Mouse (Mus musculus): ENCODE measurements around the gene Gm11011. TPM values are rescaled to one million over a fixed set of nuclear protein-coding genes. Genes with fewer than 3 reads are reported as not detected.

Gene Gm11011
- polyA plus RNA-seq, 1 experiment from 2014 or later, result not detected

DNA sequence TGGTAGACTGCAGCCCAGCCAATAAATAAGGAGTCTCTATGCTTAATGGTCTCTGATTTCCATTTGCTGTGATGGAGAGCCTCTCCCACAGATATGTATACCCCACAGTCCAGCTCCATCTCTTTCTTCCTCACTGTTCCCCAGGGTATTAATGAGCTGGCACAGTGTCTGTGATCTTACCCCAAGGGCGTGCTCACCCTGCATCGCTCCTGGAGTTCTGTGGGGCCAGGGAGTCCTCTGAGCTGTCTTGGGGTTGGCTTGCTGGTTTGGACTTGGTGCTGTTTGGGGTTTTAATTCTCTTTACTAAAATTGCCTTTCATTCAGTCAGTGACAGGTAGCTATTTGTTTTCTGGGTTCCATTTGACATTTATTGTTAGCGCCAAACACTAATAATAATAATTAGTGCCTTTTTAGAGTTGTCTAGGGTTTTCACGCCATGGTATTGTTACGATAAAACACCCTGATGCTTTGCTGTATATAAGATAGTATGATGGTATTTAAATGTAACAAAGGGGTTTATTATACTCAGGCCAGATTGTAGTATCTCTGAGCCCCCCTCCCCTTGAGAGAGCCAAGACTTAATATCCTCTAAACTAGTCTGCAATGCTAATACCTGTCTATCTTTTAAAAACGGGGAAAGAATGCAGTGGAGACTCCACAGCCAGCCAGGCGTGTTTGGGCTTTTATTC, 9.9 kb downstream of the Gm11011 start:
- H3K4me2 ChIP-seq (ENCODE audit: low read depth, low read length), result no peak overlapping the region
- 64% methylated on average over 7 of the region's 7 CpGs for WGBS
- no peak overlapping the region for H3K4me3 ChIP-seq (ENCODE audit: low read depth, low read length)
- H3K9me3 ChIP-seq (ENCODE audit: control insufficient read depth, low read length), result no peaks in the 10 kb centered on the region
- no peaks in the 10 kb centered on the region for H3K36me3 ChIP-seq (ENCODE audit: control insufficient read depth, insufficient read depth, low read length)
- ATAC-seq (ENCODE audit: low read depth), result no peak
- H3K27me3 ChIP-seq (ENCODE audit: control insufficient read depth, insufficient read depth, low read length), result no peaks in the 10 kb centered on the region
- no peak overlapping the region for H3K9ac ChIP-seq (replicated peaks; ENCODE audit: low read depth, low read length)
- no peak overlapping the region for H3K27ac ChIP-seq (ENCODE audit: low read depth, low read length)
- no peaks in the 10 kb centered on the region for H3K4me1 ChIP-seq (ENCODE audit: control insufficient read depth, insufficient read depth, low read length)

DNA sequence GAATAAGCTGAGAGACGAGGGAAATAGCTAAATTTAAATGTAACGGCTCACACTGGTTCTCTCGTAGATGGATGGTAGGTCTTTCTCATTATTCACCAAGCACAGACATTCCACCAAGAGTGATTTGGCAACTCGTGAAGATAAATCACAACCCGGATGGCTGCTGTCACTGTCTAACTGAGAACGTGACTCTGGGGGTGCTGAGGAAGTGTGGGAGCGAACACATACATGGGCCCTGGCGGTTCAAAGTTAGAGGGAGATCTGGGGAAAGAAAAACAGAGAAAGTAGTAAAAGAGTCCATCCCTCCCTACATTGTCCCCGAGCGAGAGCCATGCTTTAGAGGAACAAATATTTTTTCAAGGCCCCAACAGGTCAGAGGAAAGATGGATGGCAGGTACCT, 17.5 kb downstream of the Gm11011 start:
- Histone ChIP-seq H3K27ac (ENCODE audit: low read depth, low read length) (no peak overlapping the region), H3K4me2 (ENCODE audit: low read depth, low read length) (no peak overlapping the region), H3K9me3 (ENCODE audit: control insufficient read depth, low read length) (no peaks in the 10 kb centered on the region), H3K36me3 (ENCODE audit: control insufficient read depth, insufficient read depth, low read length) (no peaks in the 10 kb centered on the region), H3K4me3 (ENCODE audit: low read depth, low read length) (no peak overlapping the region), H3K9ac (replicated peaks; ENCODE audit: low read depth, low read length) (no peak overlapping the region), H3K27me3 (ENCODE audit: control insufficient read depth, insufficient read depth, low read length) (no peaks in the 10 kb centered on the region), H3K4me1 (ENCODE audit: control insufficient read depth, insufficient read depth, low read length) (no peaks in the 10 kb centered on the region)
- no peak for ATAC-seq (ENCODE audit: low read depth)
- WGBS, result 76% methylated on average over 10 of the region's 10 CpGs

DNA sequence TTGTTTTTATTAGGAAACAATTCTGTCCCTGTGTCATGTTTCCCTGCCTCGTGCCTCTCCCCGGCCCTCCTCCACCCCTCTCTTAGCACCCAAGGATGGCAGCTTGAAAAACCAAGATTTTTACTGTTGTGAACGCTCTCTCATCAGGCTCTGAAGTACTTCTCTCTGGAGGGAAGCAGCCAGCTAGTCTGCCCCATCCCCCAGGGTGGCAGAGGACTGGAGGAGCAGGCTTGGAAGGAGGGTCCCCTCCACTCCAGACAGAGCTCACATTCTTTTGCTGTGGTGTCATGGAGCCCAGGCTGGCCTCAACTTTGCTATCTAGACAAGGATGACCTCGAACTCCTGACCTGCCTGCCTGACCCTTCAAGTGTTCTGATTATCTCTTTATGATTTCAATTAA, 21.4 kb downstream of the Gm11011 start:
- no peaks in the 10 kb centered on the region for H3K27me3 ChIP-seq (ENCODE audit: control insufficient read depth, insufficient read depth, low read length)
- ATAC-seq (ENCODE audit: low read depth), result no peak
- 75% methylated on average over 4 of the region's 4 CpGs for WGBS
- no peaks in the 10 kb centered on the region for H3K9me3 ChIP-seq (ENCODE audit: control insufficient read depth, low read length)
- H3K4me3 ChIP-seq (ENCODE audit: low read depth, low read length), result no peak overlapping the region
- H3K36me3 ChIP-seq (ENCODE audit: control insufficient read depth, insufficient read depth, low read length), result no peaks in the 10 kb centered on the region
- H3K4me2 ChIP-seq (ENCODE audit: low read depth, low read length), result no peak overlapping the region
- H3K27ac ChIP-seq (ENCODE audit: low read depth, low read length), result no peak overlapping the region
- no peaks in the 10 kb centered on the region for H3K4me1 ChIP-seq (ENCODE audit: control insufficient read depth, insufficient read depth, low read length)
- H3K9ac ChIP-seq (replicated peaks; ENCODE audit: low read depth, low read length), result no peak overlapping the region

DNA sequence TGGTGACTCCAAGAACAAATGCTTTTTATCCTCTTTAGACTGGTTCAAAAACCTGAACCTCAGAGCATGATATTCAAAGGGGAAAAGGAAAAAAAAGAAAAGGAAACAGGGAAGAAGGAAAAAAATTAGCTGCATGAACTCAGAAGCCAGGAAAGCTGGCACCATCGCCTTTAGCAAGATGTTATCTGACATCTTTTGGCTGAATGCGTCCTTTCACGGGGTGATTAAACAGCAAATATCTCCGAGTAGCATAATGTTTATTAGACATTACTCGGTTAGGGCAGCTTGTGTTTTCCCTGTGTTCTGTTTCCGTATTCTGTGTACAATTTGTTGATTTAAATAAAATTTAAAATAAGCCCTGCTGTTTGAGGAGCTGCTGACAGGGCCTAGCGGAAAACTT, 21.8 kb downstream of the Gm11011 start:
- WGBS, result 83% methylated on average over 7 of the region's 7 CpGs
- ATAC-seq (ENCODE audit: low read depth), result no peak
- no peak overlapping the region for H3K4me3 ChIP-seq (ENCODE audit: low read depth, low read length)

DNA sequence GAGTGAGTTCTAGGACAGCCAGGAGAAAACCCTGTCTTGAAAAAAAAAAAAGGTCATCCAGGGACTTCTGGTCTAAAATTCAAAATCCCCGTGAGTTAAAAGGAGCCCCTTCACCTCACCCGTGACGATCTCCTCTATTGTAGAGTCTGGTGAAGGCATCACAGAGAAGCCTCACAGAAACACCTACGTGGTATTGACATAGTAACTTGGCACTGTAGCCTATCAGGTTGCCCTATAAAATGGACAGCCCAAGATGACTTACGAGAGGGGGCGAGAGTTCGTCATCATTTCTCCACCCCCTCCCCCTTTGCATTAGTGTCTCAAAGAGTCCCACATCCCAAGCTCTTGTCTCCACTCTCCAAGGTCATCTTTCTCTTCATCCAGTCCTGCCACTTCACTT, 41.9 kb downstream of the Gm11011 start:
- Histone ChIP-seq H3K27me3 (ENCODE audit: control insufficient read depth, insufficient read depth, low read length) (no peaks in the 10 kb centered on the region), H3K4me2 (ENCODE audit: low read depth, low read length) (no peak overlapping the region), H3K4me1 (ENCODE audit: control insufficient read depth, insufficient read depth, low read length) (0 out of 2 replicates have a peak, but pooled peaks cover 3% of the 10 kb centered on the region), H3K9ac (replicated peaks; ENCODE audit: low read depth, low read length) (no peak overlapping the region), H3K4me3 (ENCODE audit: low read depth, low read length) (no peak overlapping the region), H3K27ac (ENCODE audit: low read depth, low read length) (no peak overlapping the region), H3K9me3 (ENCODE audit: control insufficient read depth, low read length) (no peaks in the 10 kb centered on the region), H3K36me3 (ENCODE audit: control insufficient read depth, insufficient read depth, low read length) (no peaks in the 10 kb centered on the region)
- no peak for ATAC-seq (ENCODE audit: low read depth)
- 88% methylated on average over 7 of the region's 7 CpGs for WGBS

More for the DNA sequence above, 21.8 kb downstream of the Gm11011 start:
- H3K4me2 ChIP-seq (ENCODE audit: low read depth, low read length), result no peak overlapping the region
- H3K9me3 ChIP-seq (ENCODE audit: control insufficient read depth, low read length), result no peaks in the 10 kb centered on the region
- H3K9ac ChIP-seq (replicated peaks; ENCODE audit: low read depth, low read length), result no peak overlapping the region
- H3K27me3 ChIP-seq (ENCODE audit: control insufficient read depth, insufficient read depth, low read length), result no peaks in the 10 kb centered on the region
- H3K27ac ChIP-seq (ENCODE audit: low read depth, low read length), result no peak overlapping the region
- no peaks in the 10 kb centered on the region for H3K4me1 ChIP-seq (ENCODE audit: control insufficient read depth, insufficient read depth, low read length)
- H3K36me3 ChIP-seq (ENCODE audit: control insufficient read depth, insufficient read depth, low read length), result no peaks in the 10 kb centered on the region

DNA sequence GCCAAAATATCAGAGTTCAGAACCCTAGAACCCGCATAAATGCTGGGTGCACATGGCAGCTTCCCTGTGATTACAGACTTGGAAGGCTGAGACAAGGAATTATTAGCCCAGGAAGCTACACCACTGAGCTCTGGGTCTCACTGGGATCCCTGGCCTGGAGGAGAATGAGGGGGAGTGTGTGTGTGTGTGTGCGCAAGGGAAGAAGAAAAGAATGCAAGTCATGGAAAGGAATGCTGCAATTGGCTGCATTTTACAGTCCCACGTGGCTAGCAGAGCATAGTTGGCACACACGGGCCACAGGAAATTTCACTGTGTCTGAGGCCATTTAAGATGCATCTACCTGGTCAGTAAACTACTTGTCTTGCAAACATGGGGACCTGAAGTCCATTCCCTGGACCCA, 48.6 kb downstream of the Gm11011 start:
- Histone ChIP-seq H3K27ac (ENCODE audit: low read depth, low read length) (no peak overlapping the region), H3K9ac (replicated peaks; ENCODE audit: low read depth, low read length) (no peak overlapping the region), H3K4me2 (ENCODE audit: low read depth, low read length) (no peak overlapping the region), H3K4me3 (ENCODE audit: low read depth, low read length) (no peak overlapping the region), H3K9me3 (ENCODE audit: control insufficient read depth, low read length) (no peaks in the 10 kb centered on the region), H3K36me3 (ENCODE audit: control insufficient read depth, insufficient read depth, low read length) (no peaks in the 10 kb centered on the region), H3K4me1 (ENCODE audit: control insufficient read depth, insufficient read depth, low read length) (no peaks in the 10 kb centered on the region), H3K27me3 (ENCODE audit: control insufficient read depth, insufficient read depth, low read length) (no peaks in the 10 kb centered on the region)
- ATAC-seq (ENCODE audit: low read depth), result no peak
- 59% methylated on average over 4 of the region's 4 CpGs for WGBS

Other genes with a start within 250 kb of the Gm11011 start
- 54.5 and 58.5 TPM in 2 replicates for gene Tshz2, start 45.3 kb upstream of the Gm11011 start, polyA plus RNA-seq (2014; fragmentation: Nextera tagmentation; extraction: Ambion mirVana)